Mouse (Mus musculus): ENCODE measurements at regions not wholly inside any gene's neighbourhood (a gene's known extent, or its start where the extent isn't known, plus 50 kb on each side); places are given as distances from the start of the nearest gene placed in this dataset.

- no peaks in the 10 kb centered on the region for H3K27me3 ChIP-seq (replicated peaks)
- peaks cover 26% of the 10 kb centered on the region for H3K9me3 ChIP-seq
- TF ChIP-seq GATA1 (IDR thresholded peaks at IDR 0.05; ENCODE audit: borderline replicate concordance, low read length) (no peak), FLI1 (IDR thresholded peaks at IDR 0.05; ENCODE audit: low read length) (no peak)
- no peaks in the 10 kb centered on the region for H3K36me3 ChIP-seq (replicated peaks; ENCODE audit: low read length)
- no peak overlapping the region for H3K4me3 ChIP-seq (replicated peaks)
- H3K4me1 ChIP-seq = no peaks in the 10 kb centered on the region
Observed at GRCm38 (mm10) chr2:133204295-133204866, 258.7 kb upstream of the Fermt1 start.

- Histone ChIP-seq H3K36me3 (replicated peaks; ENCODE audit: low read length) (no peaks in the 10 kb centered on the region), H3K4me1 (no peaks in the 10 kb centered on the region), H3K9me3 (peaks cover 20% of the 10 kb centered on the region; the same call in 1 of the 2 replicates), H3K4me3 (replicated peaks) (no peak overlapping the region), H3K27me3 (replicated peaks) (no peaks in the 10 kb centered on the region)
- no peak for TF ChIP-seq GATA1 (IDR thresholded peaks at IDR 0.05; ENCODE audit: borderline replicate concordance, low read length)
- no peak for TF ChIP-seq FLI1 (IDR thresholded peaks at IDR 0.05; ENCODE audit: low read length)
Observed at GRCm38 (mm10) chr2:133208498-133208897, 262.8 kb upstream of the Fermt1 start.

- H3K36me3 ChIP-seq (replicated peaks; ENCODE audit: low read length) = no peaks in the 10 kb centered on the region
Observed at GRCm38 (mm10) chr2:133221762-133222556, 276.3 kb upstream of the Fermt1 start.

GRCm38 (mm10) chr2:133235175-133235920 is 289.6 kb upstream of the Fermt1 start:
- Histone ChIP-seq H3K9me3 (no peaks in the 10 kb centered on the region), H3K36me3 (replicated peaks; ENCODE audit: low read length) (no peaks in the 10 kb centered on the region), H3K27me3 (replicated peaks) (no peaks in the 10 kb centered on the region), H3K4me3 (replicated peaks) (no peak overlapping the region), H3K4me1 (no peaks in the 10 kb centered on the region)
- no peak for TF ChIP-seq GATA1 (IDR thresholded peaks at IDR 0.05; ENCODE audit: borderline replicate concordance, low read length)
- no peak for TF ChIP-seq FLI1 (IDR thresholded peaks at IDR 0.05; ENCODE audit: low read length)

More at GRCm38 (mm10) chr2:133221762-133222556, 276.3 kb upstream of the Fermt1 start:
- no peaks in the 10 kb centered on the region for H3K4me1 ChIP-seq
- TF ChIP-seq FLI1 (IDR thresholded peaks at IDR 0.05; ENCODE audit: low read length) (no peak), GATA1 (IDR thresholded peaks at IDR 0.05; ENCODE audit: borderline replicate concordance, low read length) (no peak)
- no peaks in the 10 kb centered on the region; the same call in 1 of the 2 replicates for H3K9me3 ChIP-seq
- no peak overlapping the region for H3K4me3 ChIP-seq (replicated peaks)
- no peaks in the 10 kb centered on the region for H3K27me3 ChIP-seq (replicated peaks)

GRCm38 (mm10) chr2:133252131-133252530 is 299.8 kb upstream of the Bmp2 start:
- H3K4me3 ChIP-seq (replicated peaks) = no peak overlapping the region
- peaks cover 5% of the 10 kb centered on the region; the same call in 1 of the 2 replicates for H3K9me3 ChIP-seq
- no peaks in the 10 kb centered on the region for H3K27me3 ChIP-seq (replicated peaks)
- TF ChIP-seq GATA1 (IDR thresholded peaks at IDR 0.05; ENCODE audit: borderline replicate concordance, low read length) = no peak
- H3K4me1 ChIP-seq = no peaks in the 10 kb centered on the region
- no peaks in the 10 kb centered on the region for H3K36me3 ChIP-seq (replicated peaks; ENCODE audit: low read length)

- H3K4me1 ChIP-seq = no peaks in the 10 kb centered on the region
- no peak overlapping the region for H3K4me3 ChIP-seq (replicated peaks)
- TF ChIP-seq FLI1 (IDR thresholded peaks at IDR 0.05; ENCODE audit: low read length) (no peak), GATA1 (IDR thresholded peaks at IDR 0.05; ENCODE audit: borderline replicate concordance, low read length) (no peak)
- H3K9me3 ChIP-seq = no peaks in the 10 kb centered on the region; the same call in 1 of the 2 replicates
- no peaks in the 10 kb centered on the region for H3K36me3 ChIP-seq (replicated peaks; ENCODE audit: low read length)
- H3K27me3 ChIP-seq (replicated peaks) = no peaks in the 10 kb centered on the region
Observed at GRCm38 (mm10) chr2:133274424-133274823, 277.5 kb upstream of the Bmp2 start.

- no peaks in the 10 kb centered on the region; the same call in 1 of the 2 replicates for H3K9me3 ChIP-seq
- no peaks in the 10 kb centered on the region for H3K27me3 ChIP-seq (replicated peaks)
- H3K36me3 ChIP-seq (replicated peaks; ENCODE audit: low read length) = no peaks in the 10 kb centered on the region
- TF ChIP-seq FLI1 (IDR thresholded peaks at IDR 0.05; ENCODE audit: low read length) (no peak), GATA1 (IDR thresholded peaks at IDR 0.05; ENCODE audit: borderline replicate concordance, low read length) (no peak)
- no peak overlapping the region for H3K4me3 ChIP-seq (replicated peaks)
- no peaks in the 10 kb centered on the region for H3K4me1 ChIP-seq
Observed at GRCm38 (mm10) chr2:133278546-133278945, 273.4 kb upstream of the Bmp2 start.

- no peaks in the 10 kb centered on the region; the same call in 1 of the 2 replicates for H3K9me3 ChIP-seq
- TF ChIP-seq GATA1 (IDR thresholded peaks at IDR 0.05; ENCODE audit: borderline replicate concordance, low read length) = no peak
- TF ChIP-seq FLI1 (IDR thresholded peaks at IDR 0.05; ENCODE audit: low read length) = no peak
- H3K4me1 ChIP-seq = no peaks in the 10 kb centered on the region
- no peak overlapping the region for H3K4me3 ChIP-seq (replicated peaks)
- no peaks in the 10 kb centered on the region for H3K27me3 ChIP-seq (replicated peaks)
- no peaks in the 10 kb centered on the region for H3K36me3 ChIP-seq (replicated peaks; ENCODE audit: low read length)
Observed at GRCm38 (mm10) chr2:133279275-133279674, 272.7 kb upstream of the Bmp2 start.

- H3K4me1 ChIP-seq = no peaks in the 10 kb centered on the region
- H3K27me3 ChIP-seq (replicated peaks) = no peaks in the 10 kb centered on the region
- no peaks in the 10 kb centered on the region for H3K36me3 ChIP-seq (replicated peaks; ENCODE audit: low read length)
- no peak overlapping the region for H3K4me3 ChIP-seq (replicated peaks)
- no peak for TF ChIP-seq GATA1 (IDR thresholded peaks at IDR 0.05; ENCODE audit: borderline replicate concordance, low read length)
- no peak for TF ChIP-seq FLI1 (IDR thresholded peaks at IDR 0.05; ENCODE audit: low read length)
- no peaks in the 10 kb centered on the region; the same call in 1 of the 2 replicates for H3K9me3 ChIP-seq
Observed at GRCm38 (mm10) chr2:133282692-133283091, 269.3 kb upstream of the Bmp2 start.

All from megakaryocyte, embryonic 14.5 days (primary cell).